Mouse (Mus musculus) forebrain, embryonic 11.5 days (tissue): ENCODE measurements at regions not wholly inside any gene's neighbourhood (a gene's known extent, or its start where the extent isn't known, plus 50 kb on each side); places are given as distances from the start of the nearest gene placed in this dataset.

Experiments
- ATAC-seq: fragments of 200-750 bp; cut with Nextera tagmentation; replicated peaks from 2 replicates; pipeline ENCODE4 v1.8.0; 2017; ENCODE audit warnings: moderate TSS enrichment; ENCODE audit not compliant: low FRiP score
- DNase-seq: peaks from one replicate; pipeline ENCODE4 v3.0.0-alpha.2; 2017; ENCODE audit warnings: low spot score
- H3K27ac ChIP-seq: fragments of 300-500 bp; sonication (generic); 2 replicates; pipeline ENCODE4 v1.5.1; 2014; ENCODE audit warnings: low read depth, low read length
- H3K27me3 ChIP-seq: fragments of 300-500 bp; sonication (generic); 2 replicates; pipeline ENCODE4 v1.6.1; 2014; ENCODE audit warnings: mild to moderate bottlenecking, low read length, mixed read lengths; ENCODE audit not compliant: control insufficient read depth, insufficient read depth
- H3K36me3 ChIP-seq: fragments of 300-500 bp; sonication (generic); 2 replicates; pipeline ENCODE4 v1.6.1; 2014; ENCODE audit warnings: mild to moderate bottlenecking, low read length, moderate library complexity, mixed read lengths; ENCODE audit not compliant: control insufficient read depth, insufficient read depth
- H3K4me1 ChIP-seq: fragments of 300-500 bp; sonication (generic); replicated peaks from 2 replicates; pipeline ENCODE4 v1.6.1; 2014; ENCODE audit warnings: low read length, mixed read lengths; ENCODE audit not compliant: control insufficient read depth, insufficient read depth
- H3K4me2 ChIP-seq: fragments of 300-500 bp; sonication (generic); 2 replicates; pipeline ENCODE4 v1.6.1; 2014; ENCODE audit warnings: low read depth, mild to moderate bottlenecking, low read length, moderate library complexity, mixed read lengths; ENCODE audit not compliant: severe bottlenecking
- H3K4me3 ChIP-seq: fragments of 300-500 bp; sonication (generic); 2 replicates; pipeline ENCODE4 v1.5.1; 2014; ENCODE audit warnings: low read depth, low read length
- H3K9ac ChIP-seq: fragments of 300-500 bp; sonication (generic); 2 replicates; pipeline ENCODE4 v1.6.1; 2014; ENCODE audit warnings: low read length
- H3K9me3 ChIP-seq: fragments of 300-500 bp; sonication (generic); 2 replicates; pipeline ENCODE4 v1.6.1; 2016; ENCODE audit warnings: low read length, mixed read lengths; ENCODE audit not compliant: control insufficient read depth
- WGBS: fragments of 180-500 bp; shearing (Covaris S2); extraction: QIAGEN DNeasy Blood & Tissue Kit; methylation state at CpG from one replicate; pipeline ENCODE4 v1.1.7; 2014; 5-methylcytosine and 5-hydroxymethylcytosine counted together

- WGBS: 72% methylated on average over 3 of the region's 3 CpGs
- Histone ChIP-seq H3K36me3 (no peaks in the 10 kb centered on the region), H3K9me3 (no peaks in the 10 kb centered on the region)
These were observed 282.8 kb upstream of the Mctp2 start for GRCm38 (mm10) chr7:72589241-72589668.

GRCm38 (mm10) chr7:72590351-72591115 lies 284.1 kb upstream of the Mctp2 start:
- Histone ChIP-seq H3K4me3 (no peak overlapping the region), H3K27me3 (no peaks in the 10 kb centered on the region), H3K27ac (no peak overlapping the region), H3K36me3 (no peaks in the 10 kb centered on the region), H3K9ac (no peak overlapping the region), H3K4me1 (no peaks in the 10 kb centered on the region), H3K4me2 (no peak overlapping the region), H3K9me3 (no peaks in the 10 kb centered on the region)
- ATAC-seq (no peak), DNase-seq (no peak)
- WGBS: 78% methylated on average over 4 of the region's 4 CpGs

More at GRCm38 (mm10) chr7:72589241-72589668, 282.8 kb upstream of the Mctp2 start:
- H3K27me3 ChIP-seq: no peaks in the 10 kb centered on the region
- H3K27ac ChIP-seq: no peak overlapping the region
- no peak overlapping the region for H3K9ac ChIP-seq
- no peak for DNase-seq
- ATAC-seq: no peak
- no peak overlapping the region for H3K4me3 ChIP-seq
- H3K4me1 ChIP-seq: no peaks in the 10 kb centered on the region
- no peak overlapping the region for H3K4me2 ChIP-seq

GRCm38 (mm10) chr7:72592110-72592509 lies 285.7 kb upstream of the Mctp2 start:
- no peak overlapping the region for H3K4me3 ChIP-seq
- no peak overlapping the region for H3K9ac ChIP-seq
- no peak for DNase-seq
- H3K27me3 ChIP-seq: no peaks in the 10 kb centered on the region
- H3K4me2 ChIP-seq: no peak overlapping the region
- H3K4me1 ChIP-seq: no peaks in the 10 kb centered on the region
- no peaks in the 10 kb centered on the region for H3K36me3 ChIP-seq
- ATAC-seq: no peak
- no peaks in the 10 kb centered on the region for H3K9me3 ChIP-seq
- H3K27ac ChIP-seq: no peak overlapping the region
- 87% methylated on average over 6 of the region's 6 CpGs for WGBS

- H3K27ac ChIP-seq: no peak overlapping the region
- no peak for DNase-seq
- WGBS: 86% methylated on average over 3 of the region's 3 CpGs
These were observed 286.2 kb upstream of the Mctp2 start for GRCm38 (mm10) chr7:72592649-72593048.

GRCm38 (mm10) chr7:72593259-72593658 lies 286.9 kb upstream of the Mctp2 start:
- Histone ChIP-seq H3K27ac (no peak overlapping the region), H3K27me3 (no peaks in the 10 kb centered on the region), H3K4me1 (no peaks in the 10 kb centered on the region), H3K4me2 (no peak overlapping the region), H3K9ac (no peak overlapping the region), H3K36me3 (no peaks in the 10 kb centered on the region), H3K4me3 (no peak overlapping the region), H3K9me3 (no peaks in the 10 kb centered on the region)
- WGBS: 95% methylated on average over 1 of the region's 1 CpGs
- no peak for ATAC-seq
- DNase-seq: no peak

More at GRCm38 (mm10) chr7:72592649-72593048, 286.2 kb upstream of the Mctp2 start:
- H3K4me3 ChIP-seq: no peak overlapping the region
- H3K27me3 ChIP-seq: no peaks in the 10 kb centered on the region
- no peak overlapping the region for H3K9ac ChIP-seq
- H3K9me3 ChIP-seq: no peaks in the 10 kb centered on the region
- no peaks in the 10 kb centered on the region for H3K4me1 ChIP-seq
- no peak overlapping the region for H3K4me2 ChIP-seq
- ATAC-seq: no peak
- H3K36me3 ChIP-seq: no peaks in the 10 kb centered on the region

GRCm38 (mm10) chr7:72594741-72595140 lies 288.3 kb upstream of the Mctp2 start:
- Histone ChIP-seq H3K9ac (no peak overlapping the region), H3K4me1 (no peaks in the 10 kb centered on the region), H3K4me3 (no peak overlapping the region), H3K9me3 (no peaks in the 10 kb centered on the region), H3K27me3 (no peaks in the 10 kb centered on the region), H3K27ac (no peak overlapping the region), H3K4me2 (no peak overlapping the region), H3K36me3 (no peaks in the 10 kb centered on the region)
- DNase-seq (no peak), ATAC-seq (no peak)
- 91% methylated on average over 1 of the region's 1 CpGs for WGBS

GRCm38 (mm10) chr7:72596985-72597384 lies 290.6 kb upstream of the Mctp2 start:
- H3K4me3 ChIP-seq: no peak overlapping the region
- no peak for ATAC-seq
- no peak overlapping the region for H3K4me2 ChIP-seq
- H3K27me3 ChIP-seq: no peaks in the 10 kb centered on the region
- no peak for DNase-seq
- H3K4me1 ChIP-seq: no peaks in the 10 kb centered on the region
- no peaks in the 10 kb centered on the region for H3K36me3 ChIP-seq
- no peaks in the 10 kb centered on the region for H3K9me3 ChIP-seq
- H3K9ac ChIP-seq: no peak overlapping the region
- no peak overlapping the region for H3K27ac ChIP-seq

GRCm38 (mm10) chr7:72601933-72602332 lies 295.5 kb upstream of the Mctp2 start:
- Histone ChIP-seq H3K4me2 (no peak overlapping the region), H3K36me3 (no peaks in the 10 kb centered on the region), H3K27ac (no peak overlapping the region), H3K9me3 (no peaks in the 10 kb centered on the region), H3K9ac (no peak overlapping the region), H3K4me3 (no peak overlapping the region), H3K27me3 (no peaks in the 10 kb centered on the region), H3K4me1 (no peaks in the 10 kb centered on the region)
- peak; percentile 91 for ATAC-seq
- 50% methylated on average over 8 of the region's 8 CpGs for WGBS
- peak; percentile 51 for DNase-seq

GRCm38 (mm10) chr7:72609791-72610190 lies 303.4 kb upstream of the Mctp2 start:
- Histone ChIP-seq H3K9me3 (no peaks in the 10 kb centered on the region), H3K4me1 (no peaks in the 10 kb centered on the region), H3K4me2 (no peak overlapping the region), H3K27ac (no peak overlapping the region), H3K27me3 (no peaks in the 10 kb centered on the region), H3K4me3 (no peak overlapping the region), H3K36me3 (no peaks in the 10 kb centered on the region), H3K9ac (no peak overlapping the region)
- DNase-seq (no peak), ATAC-seq (no peak)
- 89% methylated on average over 3 of the region's 3 CpGs for WGBS
